Mouse (Mus musculus) liver, embryonic 11.5 days (tissue): ENCODE data around the gene Eif3f. TPM values are rescaled to one million over a fixed set of nuclear protein-coding genes. Genes with fewer than 3 reads are reported as not detected.

Experiments
- polyA plus RNA-seq: library from polyadenylated mRNA; unstranded; fragments of >200 nt; fragmentation: Nextera tagmentation; extraction: Ambion mirVana; gene quantifications from 2 replicates; pipeline ENCODE4 v1.2.1, GENCODE M21; 2014

The Eif3f gene
- polyA plus RNA-seq, 1 experiment from 2014 or later: 87.8 TPM

Other genes starting within 250 kb of the Eif3f start
- gene Olfr512, start 221.1 kb upstream of the Eif3f start, polyA plus RNA-seq: not detected in 2 replicates
- gene Olfr513, start 183.4 kb upstream of the Eif3f start, polyA plus RNA-seq: not detected in 2 replicates
- gene Olfr514, start 108.4 kb upstream of the Eif3f start, polyA plus RNA-seq: not detected in 2 replicates
- gene Olfr516, start 83.9 kb upstream of the Eif3f start, polyA plus RNA-seq: not detected in 2 replicates
- gene Olfr517, start 62.0 kb upstream of the Eif3f start, polyA plus RNA-seq: not detected in 2 replicates
- gene Olfr518, start 49.4 kb upstream of the Eif3f start, polyA plus RNA-seq: not detected in 2 replicates
- not detected in 2 replicates for gene Olfr519, start 40.0 kb upstream of the Eif3f start, polyA plus RNA-seq
- 0.04 and 0.11 TPM in 2 replicates for gene Nlrp10, start 4.2 kb upstream of the Eif3f start, polyA plus RNA-seq
- 0.29 and 0.48 TPM in 2 replicates for gene Tub, start 15.9 kb downstream of the Eif3f start, polyA plus RNA-seq
- 1.3 and 2.2 TPM in 2 replicates for gene Ric3, start 148.9 kb downstream of the Eif3f start, polyA plus RNA-seq
- 5.3 and 5.6 TPM in 2 replicates for gene Lmo1, start 240.8 kb downstream of the Eif3f start, polyA plus RNA-seq